ENCODE assay signal across 21 mouse cellular contexts in genomic region chr10:3424016-3424415, GRCm38 (mm10). TPM values are rescaled to one million over a fixed set of nuclear protein-coding genes. Genes with fewer than 3 reads are reported as not detected.
"Had no signal": no experiment of that assay in that cellular context is flagged by ENCODE, and none has a peak within 500 bp of the region (broad histone marks: within the 10 kb centered on the region; RNA-seq: fewer than 3 reads in every experiment).

No protein-coding gene starts in this region.

- DNase-seq: liver, postnatal 0 days; lung, adult 2 months; lung, postnatal 14 days; lung, postnatal 36 days; right cerebral cortex, postnatal 14 days; thymus, adult 2 months; thymus, postnatal 25 days; thymus, postnatal 4 days had no signal

- H3K9ac ChIP-seq: liver, postnatal 0 days; lung, embryonic 15.5 days; midbrain, embryonic 13.5 days; midbrain, embryonic 15.5 days; neural tube, embryonic 12.5 days; stomach, embryonic 15.5 days had no signal

- ATAC-seq: liver, postnatal 0 days; lung, postnatal 0 days; midbrain, embryonic 13.5 days; midbrain, embryonic 15.5 days had no signal

- H3K4me3 ChIP-seq: lung, embryonic 15.5 days; megakaryocyte, embryonic 14.5 days; midbrain, embryonic 13.5 days; midbrain, embryonic 15.5 days; neural tube, embryonic 12.5 days; stomach, embryonic 15.5 days had no signal

- H3K27me3 ChIP-seq: lung, embryonic 15.5 days; megakaryocyte, embryonic 14.5 days; midbrain, embryonic 13.5 days; midbrain, embryonic 15.5 days; neural tube, embryonic 12.5 days; stomach, embryonic 15.5 days had no signal

- H3K4me2 ChIP-seq: lung, embryonic 15.5 days; midbrain, embryonic 11.5 days; midbrain, embryonic 13.5 days; midbrain, embryonic 15.5 days; neural tube, embryonic 12.5 days; stomach, embryonic 15.5 days had no signal

- H3K36me3 ChIP-seq: lung, embryonic 15.5 days; midbrain, embryonic 13.5 days; midbrain, embryonic 15.5 days; neural tube, embryonic 12.5 days; stomach, embryonic 15.5 days had no signal

- H3K4me1 ChIP-seq: megakaryocyte, embryonic 14.5 days; neural tube, embryonic 12.5 days; stomach, embryonic 15.5 days had no signal

- H3K9me3 ChIP-seq: lung, embryonic 15.5 days; megakaryocyte, embryonic 14.5 days; midbrain, embryonic 13.5 days; midbrain, embryonic 15.5 days; neural tube, embryonic 12.5 days; stomach, embryonic 15.5 days had no signal

- H3K27ac ChIP-seq: lung, embryonic 15.5 days; macrophage; midbrain, embryonic 13.5 days; midbrain, embryonic 15.5 days; neural tube, embryonic 12.5 days; stomach, embryonic 15.5 days; stomach, postnatal 0 days had no signal

RNA-seq across cellular contexts. Expression of gene Ppp1r14c, which starts 58.2 kb away (rescaled TPM):
- total RNA-seq: megakaryocyte progenitor cell, adult 5-6 weeks; monocyte, adult 5-6 weeks had no signal
- polyA plus RNA-seq: macrophage; spleen, adult 2 months had no signal
